In the genomic region with DNA sequence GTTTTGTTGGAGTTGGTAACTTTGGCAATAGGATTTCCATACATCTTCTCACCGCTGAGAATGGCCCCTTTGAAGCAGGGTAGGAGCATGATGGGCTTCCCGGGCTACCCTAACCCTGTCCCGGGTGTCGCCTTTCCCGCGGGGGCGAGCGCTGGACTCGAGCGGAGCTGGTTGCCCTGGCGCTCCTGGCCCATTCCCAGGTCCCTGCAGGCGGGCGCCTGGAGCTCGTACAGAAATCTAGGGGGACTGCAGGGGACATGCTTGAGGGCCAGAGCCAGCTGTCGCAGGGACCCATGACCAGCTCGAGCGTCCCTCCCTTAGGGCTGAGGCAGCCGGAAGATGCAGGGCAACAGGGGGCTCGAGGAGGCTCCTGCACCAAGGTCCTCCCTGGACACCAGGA, we compare ENCODE assay signal across 11 mouse cellular contexts. TPM values are rescaled to one million over a fixed set of nuclear protein-coding genes. Genes with fewer than 3 reads are reported as not detected.
DNase-seq lines count a peak whose midpoint lies in the region; ATAC-seq lines count a peak whose summit lies in the region.
"Had no signal": no experiment of that assay in that cellular context is flagged by ENCODE, and none has a peak within 500 bp of the region (broad histone marks: within the 10 kb centered on the region; RNA-seq: fewer than 3 reads in every experiment).

No protein-coding gene starts in this region.

- WGBS in hindbrain, embryonic 13.5 days: 23% methylated on average over 19 of the region's 19 CpGs
- 24% methylated on average over 19 of the region's 19 CpGs for WGBS in hindbrain, embryonic 12.5 days
- 28% methylated on average over 19 of the region's 19 CpGs for WGBS in embryonic facial prominence, embryonic 12.5 days
- WGBS in midbrain, embryonic 12.5 days: 23% methylated on average over 19 of the region's 19 CpGs

- H3K36me3 ChIP-seq in hindbrain, embryonic 13.5 days: 0 out of 2 replicates have a peak, but pooled peaks cover 2% of the 10 kb centered on the region
- H3K36me3 ChIP-seq in hindbrain, embryonic 12.5 days: no peaks in the 10 kb centered on the region
- no peaks in the 10 kb centered on the region for H3K36me3 ChIP-seq in embryonic facial prominence, embryonic 12.5 days
- H3K36me3 ChIP-seq in midbrain, embryonic 12.5 days: no peaks in the 10 kb centered on the region
- H3K36me3 ChIP-seq: liver, embryonic 13.5 days had no signal

- 0 out of 2 replicates have a peak, but pooled peaks cover 3% of the 10 kb centered on the region for H3K27me3 ChIP-seq in hindbrain, embryonic 13.5 days
- H3K27me3 ChIP-seq in hindbrain, embryonic 12.5 days: no peaks in the 10 kb centered on the region
- no peaks in the 10 kb centered on the region for H3K27me3 ChIP-seq in embryonic facial prominence, embryonic 12.5 days
- peaks cover 4% of the 10 kb centered on the region; the same call in 1 of the 2 replicates for H3K27me3 ChIP-seq in midbrain, embryonic 12.5 days

- ATAC-seq in hindbrain, embryonic 13.5 days (ENCODE audit: low FRiP score): no peak
- no peak for ATAC-seq in hindbrain, embryonic 12.5 days (ENCODE audit: low FRiP score)
- no peak for ATAC-seq in embryonic facial prominence, embryonic 12.5 days (ENCODE audit: insufficient number of reproducible peaks, insufficient read depth, low FRiP score, low TSS enrichment)
- no peak for ATAC-seq in midbrain, embryonic 12.5 days (ENCODE audit: low FRiP score, low read depth)

- no peak overlapping the region for H3K9ac ChIP-seq in hindbrain, embryonic 13.5 days
- H3K9ac ChIP-seq in hindbrain, embryonic 12.5 days: no peak overlapping the region
- no peak overlapping the region for H3K9ac ChIP-seq in embryonic facial prominence, embryonic 12.5 days
- no peak overlapping the region for H3K9ac ChIP-seq in midbrain, embryonic 12.5 days (replicated peaks)
- H3K9ac ChIP-seq: liver, embryonic 13.5 days had no signal

- H3K4me3 ChIP-seq in hindbrain, embryonic 13.5 days: no peak overlapping the region
- no peak overlapping the region for H3K4me3 ChIP-seq in hindbrain, embryonic 12.5 days
- H3K4me3 ChIP-seq in embryonic facial prominence, embryonic 12.5 days: 0 out of 2 replicates have a peak overlapping the region, but pooled peaks have one; percentile 7
- H3K4me3 ChIP-seq in midbrain, embryonic 12.5 days: no peak overlapping the region
- H3K4me3 ChIP-seq: liver, embryonic 13.5 days had no signal

- H3K9me3 ChIP-seq in hindbrain, embryonic 13.5 days: no peaks in the 10 kb centered on the region
- no peaks in the 10 kb centered on the region for H3K9me3 ChIP-seq in hindbrain, embryonic 12.5 days (replicated peaks)
- H3K9me3 ChIP-seq in embryonic facial prominence, embryonic 12.5 days: no peaks in the 10 kb centered on the region
- no peaks in the 10 kb centered on the region for H3K9me3 ChIP-seq in midbrain, embryonic 12.5 days
- H3K9me3 ChIP-seq: liver, embryonic 13.5 days had no signal

- DNase-seq in cerebellum, postnatal 14 days: peak; percentile 59 to 62
- no peak for DNase-seq in frontal cortex, postnatal 25 days (ENCODE audit: low spot score in 2 of 2)
- DNase-seq in T-cell, adult 2 months (ENCODE audit: low spot score): no peak
- DNase-seq: adrenal gland, postnatal 14 days; layer of hippocampus, adult 9-11 months; liver, embryonic 13.5 days; thymus, postnatal 25 days had no signal

- H3K4me1 ChIP-seq in hindbrain, embryonic 13.5 days (replicated peaks): peaks cover 5% of the 10 kb centered on the region; the same call in 1 of the 2 replicates
- H3K4me1 ChIP-seq in hindbrain, embryonic 12.5 days: peaks cover 6% of the 10 kb centered on the region
- H3K4me1 ChIP-seq in embryonic facial prominence, embryonic 12.5 days: peaks cover 5% of the 10 kb centered on the region; the same call in 1 of the 2 replicates
- peaks cover 4% of the 10 kb centered on the region; the same call in 1 of the 2 replicates for H3K4me1 ChIP-seq in midbrain, embryonic 12.5 days
- H3K4me1 ChIP-seq: liver, embryonic 13.5 days had no signal

- no peak overlapping the region for H3K27ac ChIP-seq in hindbrain, embryonic 13.5 days
- no peak overlapping the region for H3K27ac ChIP-seq in hindbrain, embryonic 12.5 days
- H3K27ac ChIP-seq in embryonic facial prominence, embryonic 12.5 days: no peak overlapping the region
- no peak overlapping the region for H3K27ac ChIP-seq in midbrain, embryonic 12.5 days (replicated peaks)
- H3K27ac ChIP-seq: liver, embryonic 13.5 days had no signal

- H3K4me2 ChIP-seq in hindbrain, embryonic 13.5 days: peak overlapping the region; percentile 21; the same call in 1 of the 2 replicates
- H3K4me2 ChIP-seq in hindbrain, embryonic 12.5 days (replicated peaks): no peak overlapping the region; the same call in 1 of the 2 replicates
- H3K4me2 ChIP-seq in embryonic facial prominence, embryonic 12.5 days (replicated peaks): peak overlapping the region; percentile 19; the same call in 1 of the 2 replicates
- H3K4me2 ChIP-seq in midbrain, embryonic 12.5 days (replicated peaks): 0 out of 2 replicates have a peak overlapping the region, but pooled peaks have one; percentile 11
- H3K4me2 ChIP-seq: liver, embryonic 13.5 days had no signal

RNA-seq across cellular contexts. Expression of a gene that starts 25.1 kb away (rescaled TPM):
- 41.6 and 41.8 TPM in 2 replicates for polyA plus RNA-seq in hindbrain, embryonic 13.5 days (2015; fragmentation: Nextera tagmentation; extraction: Ambion mirVana)
- polyA plus RNA-seq in hindbrain, embryonic 12.5 days (2016; fragmentation: Nextera tagmentation; extraction: Ambion mirVana): 50.0 and 50.6 TPM in 2 replicates
- polyA plus RNA-seq in embryonic facial prominence, embryonic 12.5 days (2016; fragmentation: Nextera tagmentation; extraction: Ambion mirVana): 53.4 and 60.9 TPM in 2 replicates
- 44.7 and 55.9 TPM in 2 replicates for polyA plus RNA-seq in midbrain, embryonic 12.5 days (2016; fragmentation: Nextera tagmentation; extraction: Ambion mirVana)

RNA-seq across cellular contexts. Expression of a gene that starts 25.1 kb away (rescaled TPM):
- 14.8 and 16.5 TPM in 2 replicates for polyA plus RNA-seq in hindbrain, embryonic 13.5 days (2015; fragmentation: Nextera tagmentation; extraction: Ambion mirVana)
- polyA plus RNA-seq in hindbrain, embryonic 12.5 days (2016; fragmentation: Nextera tagmentation; extraction: Ambion mirVana): 33.3 and 34.1 TPM in 2 replicates
- polyA plus RNA-seq in embryonic facial prominence, embryonic 12.5 days (2016; fragmentation: Nextera tagmentation; extraction: Ambion mirVana): 41.3 and 46.7 TPM in 2 replicates
- polyA plus RNA-seq in midbrain, embryonic 12.5 days (2016; fragmentation: Nextera tagmentation; extraction: Ambion mirVana): 35.5 and 37.6 TPM in 2 replicates

Comparison
In these comparisons a context has a peak if more than half of its experiments do, and no peak if none do; other contexts are left out.
1. DNase-seq: peak in cerebellum, postnatal 14 days (2 of 2); none in frontal cortex, postnatal 25 days (0 of 2) and T-cell, adult 2 months (single experiment).